Mouse (Mus musculus): ENCODE results near the gene Olfr672. TPM values are rescaled to one million over a fixed set of nuclear protein-coding genes. Genes with fewer than 3 reads are reported as not detected.
"Not testable (repeated sequence)": the region's sequence is repeated elsewhere in the genome, so short reads cannot be mapped to it uniquely, and the experiment has no call there.

Olfr672 gene
- total RNA-seq (2022) = not detected

GRCm38 (mm10) chr7:105001929-105002328 is at the start of gene Olfr672:
Gene Olfr672 (minus strand): TSS chr7:105002029.
- no peak for DNase-seq (ENCODE audit: low spot score in 2 of 2)

- not testable (repeated sequence) for DNase-seq (ENCODE audit: low spot score in 2 of 2)
Measured at GRCm38 (mm10) chr7:105033836-105034235, 32.0 kb upstream of the Olfr672 start.

GRCm38 (mm10) chr7:105032398-105032797 is 30.6 kb upstream of the Olfr672 start, which contains the start of gene Olfr676:
Gene Olfr676 (plus strand): TSS chr7:105032698.
- no peak for DNase-seq (ENCODE audit: low spot score in 2 of 2)

GRCm38 (mm10) chr7:105028360-105028759 is 26.5 kb upstream of the Olfr672 start, which contains the start of gene Olfr675:
Gene Olfr675 (minus strand): TSS chr7:105028460.
- no peak for DNase-seq (ENCODE audit: low spot score in 2 of 2)

- no peak for DNase-seq (ENCODE audit: low spot score in 2 of 2)
Measured at GRCm38 (mm10) chr7:105022530-105022929, 20.7 kb upstream of the Olfr672 start.

- no peak for DNase-seq (ENCODE audit: low spot score in 2 of 2)
Measured at GRCm38 (mm10) chr7:104979026-104979425, 22.8 kb downstream of the Olfr672 start, which contains the start of gene Olfr671. Gene Olfr671 (minus strand): TSS chr7:104979126.

GRCm38 (mm10) chr7:104972507-104972906 is 29.3 kb downstream of the Olfr672 start:
- not testable (repeated sequence) for DNase-seq (ENCODE audit: low spot score in 2 of 2)

GRCm38 (mm10) chr7:104962520-104962919 is 39.3 kb downstream of the Olfr672 start, which contains the start of gene Olfr670:
Gene Olfr670 (minus strand): TSS chr7:104962620.
- no peak for DNase-seq (ENCODE audit: low spot score in 2 of 2)

GRCm38 (mm10) chr7:104950234-104950633 is 51.6 kb downstream of the Olfr672 start:
- DNase-seq (ENCODE audit: low spot score in 2 of 2) = not testable (repeated sequence)

Other genes starting within 250 kb of the Olfr672 start
- gene Usp17le, start 224.6 kb downstream of the Olfr672 start, total RNA-seq (2022) = not detected
- not detected for gene Usp17lb, start 159.4 kb downstream of the Olfr672 start, total RNA-seq (2022)
- gene Usp17la, start 145.0 kb downstream of the Olfr672 start, total RNA-seq (2022) = not detected
- not detected for gene Olfr665, start 124.0 kb downstream of the Olfr672 start, total RNA-seq (2022)
- not detected for gene Olfr666, start 106.1 kb downstream of the Olfr672 start, total RNA-seq (2022)
- gene Olfr667, start 80.5 kb downstream of the Olfr672 start, total RNA-seq (2022) = not detected
- gene Olfr668, start 74.0 kb downstream of the Olfr672 start, total RNA-seq (2022) = not detected
- gene Olfr669, start 67.8 kb downstream of the Olfr672 start, total RNA-seq (2022) = not detected
- gene Olfr670, start 39.4 kb downstream of the Olfr672 start, total RNA-seq (2022) = not detected
- gene Olfr671, start 22.9 kb downstream of the Olfr672 start, total RNA-seq (2022) = not detected
- not detected for gene Olfr675, start 26.4 kb upstream of the Olfr672 start, total RNA-seq (2022)
- not detected for gene Olfr676, start 30.7 kb upstream of the Olfr672 start, total RNA-seq (2022)
- gene Olfr677, start 49.3 kb upstream of the Olfr672 start, total RNA-seq (2022) = not detected
- gene Olfr678, start 62.4 kb upstream of the Olfr672 start, total RNA-seq (2022) = not detected
- not detected for gene Olfr679, start 79.2 kb upstream of the Olfr672 start, total RNA-seq (2022)
- gene Olfr680-ps1, start 90.8 kb upstream of the Olfr672 start, total RNA-seq (2022) = not detected
- not detected for gene Olfr681, start 114.8 kb upstream of the Olfr672 start, total RNA-seq (2022)
- not detected for gene Olfr683, start 145.0 kb upstream of the Olfr672 start, total RNA-seq (2022)
- gene Olfr684, start 161.6 kb upstream of the Olfr672 start, total RNA-seq (2022) = not detected
- not detected for gene Olfr685, start 184.0 kb upstream of the Olfr672 start, total RNA-seq (2022)
- gene Olfr686, start 205.5 kb upstream of the Olfr672 start, total RNA-seq (2022) = not detected